Mouse (Mus musculus) liver, embryonic 14.5 days (tissue): ENCODE results near the gene Grifin. TPM values are rescaled to one million over a fixed set of nuclear protein-coding genes. Genes with fewer than 3 reads are reported as not detected.
A peak's percentile ranks its signal among the peaks of the same experiment; 100 is the strongest.

Experiments used
- ATAC-seq: fragments of 200-750 bp; cut with Nextera tagmentation; 2 replicates; pipeline ENCODE4 v1.8.0; 2017; ENCODE audit warnings: moderate number of reproducible peaks, mild to moderate bottlenecking, moderate library complexity; ENCODE audit not compliant: insufficient read depth
- DNase-seq, 3 experiments: peaks; one replicate each; pipeline ENCODE4 v3.0.0-alpha.2; 2012 to 2013; ENCODE audit warnings: low read depth in 3 of 3, low spot score in 3 of 3
- H3K27ac ChIP-seq: fragments of 300-500 bp; sonication (generic); 2 replicates; pipeline ENCODE4 v1.5.1; 2014; ENCODE audit warnings: moderate library complexity, mild to moderate bottlenecking, control low read depth, inconsistent platforms
- H3K27me3 ChIP-seq: fragments of 300-500 bp; sonication (generic); 2 replicates; pipeline ENCODE4 v1.6.1; 2014; ENCODE audit warnings: mild to moderate bottlenecking, low read length, moderate library complexity; ENCODE audit not compliant: control insufficient read depth, insufficient read depth
- H3K36me3 ChIP-seq: fragments of 300-500 bp; sonication (generic); replicated peaks from 2 replicates; pipeline ENCODE4 v1.6.1; 2014; ENCODE audit warnings: low read depth; ENCODE audit not compliant: control insufficient read depth, insufficient read depth
- H3K4me1 ChIP-seq, 2 experiments: fragments of 200-500 bp in 1 of 2; fragments of 300-500 bp in 1 of 2; sonication (generic) in 1 of 2; replicated peaks; 2 replicates each; pipeline ENCODE4 v1.6.1; 2012 to 2014; ENCODE audit warnings: antibody characterized with exemption in 1 of 2, inconsistent platforms in 1 of 2, low read length in 1 of 2; ENCODE audit not compliant: control insufficient read depth in 2 of 2, insufficient read depth in 2 of 2
- H3K4me2 ChIP-seq: fragments of 300-500 bp; sonication (generic); 2 replicates; pipeline ENCODE4 v1.6.1; 2014; ENCODE audit warnings: low read depth, mild to moderate bottlenecking, control low read depth, moderate library complexity
- H3K4me3 ChIP-seq, 2 experiments: fragments of 200-500 bp in 1 of 2; fragments of 300-500 bp in 1 of 2; sonication (generic) in 1 of 2; 2 replicates each; pipeline ENCODE4 v1.5.1; 2012 to 2014; ENCODE audit warnings: low read depth in 2 of 2, low read length in 2 of 2, mild to moderate bottlenecking in 2 of 2, control low read depth in 1 of 2, inconsistent platforms in 1 of 2, moderate library complexity in 1 of 2; ENCODE audit not compliant: insufficient read depth in 1 of 2
- H3K9ac ChIP-seq: fragments of 300-500 bp; sonication (generic); replicated peaks from 2 replicates; pipeline ENCODE4 v1.6.1; 2014; ENCODE audit warnings: mild to moderate bottlenecking, control low read depth, moderate library complexity
- H3K9me3 ChIP-seq: fragments of 300-500 bp; sonication (generic); 2 replicates; pipeline ENCODE4 v1.6.1; 2016; ENCODE audit warnings: low read length, mixed read lengths; ENCODE audit not compliant: control insufficient read depth
- CTCF ChIP-seq: IDR thresholded peaks from 2 replicates; pipeline ENCODE4 v1.5.1; 2016; ENCODE audit warnings: antibody characterized with exemption, low read depth, control low read depth
- EP300 ChIP-seq: IDR thresholded peaks from 2 replicates; pipeline ENCODE4 v1.6.1; 2016; ENCODE audit warnings: antibody characterized with exemption, low read depth
- WGBS: fragments of 180-500 bp; shearing (Covaris S2); extraction: QIAGEN DNeasy Blood & Tissue Kit; methylation state at CpG from one replicate; pipeline ENCODE4 v1.1.7; 2014; ENCODE audit not compliant: insufficient replicate concordance; 5-methylcytosine and 5-hydroxymethylcytosine counted together
- polyA plus RNA-seq, 2 experiments: library from polyadenylated mRNA; depleted of rRNA in 1 of 2; stranded (reverse) in 1 of 2; unstranded in 1 of 2; fragments of >200 nt; fragmentation: Nextera tagmentation in 1 of 2; extraction: Ambion mirVana in 1 of 2; gene quantifications; 2 replicates each; pipeline versions ENCODE4 v1.2.1 to v1.2.3; 2012 to 2014

Grifin gene
- polyA plus RNA-seq, 2 experiments, result 2.3 to 2.5 TPM

DNA sequence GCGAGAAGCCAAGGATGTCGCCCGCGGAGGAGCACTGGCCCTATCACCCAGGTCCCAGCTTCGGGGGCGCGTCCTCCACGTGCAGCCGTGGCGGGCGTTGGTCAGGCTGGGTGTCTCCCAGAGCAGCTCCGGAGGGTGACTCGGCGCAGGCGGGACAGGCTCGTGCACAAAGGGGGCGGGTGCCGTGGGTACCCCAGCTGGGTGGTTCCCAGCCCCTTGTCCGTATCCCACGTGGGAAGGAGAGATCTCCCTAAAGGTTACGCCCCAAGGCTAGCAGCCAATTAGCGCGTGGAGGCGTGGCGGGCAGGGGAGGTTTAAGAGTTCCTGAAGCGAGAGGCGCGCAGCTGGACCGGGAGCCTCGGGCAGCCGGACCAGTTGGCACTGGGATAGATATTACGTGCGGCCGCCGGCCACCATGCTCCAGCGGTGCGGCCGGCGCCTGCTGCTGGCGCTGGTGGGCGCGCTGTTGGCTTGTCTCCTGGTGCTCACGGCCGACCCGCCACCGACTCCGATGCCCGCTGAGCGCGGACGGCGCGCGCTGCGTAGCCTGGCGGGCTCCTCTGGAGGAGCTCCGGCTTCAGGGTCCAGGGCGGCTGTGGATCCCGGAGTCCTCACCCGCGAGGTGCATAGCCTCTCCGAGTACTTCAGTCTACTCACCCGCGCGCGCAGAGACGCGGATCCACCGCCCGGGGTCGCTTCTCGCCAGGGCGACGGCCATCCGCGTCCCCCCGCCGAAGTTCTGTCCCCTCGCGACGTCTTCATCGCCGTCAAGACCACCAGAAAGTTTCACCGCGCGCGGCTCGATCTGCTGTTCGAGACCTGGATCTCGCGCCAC lies 42.3 kb upstream of the Grifin start, which contains the start of gene Lfng:
Lfng (plus strand) TSS at position 320 of the 835 bp plus-strand sequence.
- Histone ChIP-seq H3K9me3 (no peaks in the 10 kb centered on the region), H3K9ac (peak within 1 kb of the TSS; percentile 84), H3K4me2 (peak within 1 kb of the TSS; percentile 83), H3K4me1 (peaks cover 24 to 31% of the 10 kb centered on the region in 2 experiments), H3K36me3 (no peaks in the 10 kb centered on the region; the same call in 1 of the 2 replicates), H3K27ac (peak within 1 kb of the TSS; percentile 45), H3K4me3 (peak within 1 kb of the TSS; percentile 77 to 82), H3K27me3 (peaks cover 33% of the 10 kb centered on the region)
- peak; percentile 90 for ATAC-seq
- peak; percentile 31 for TF ChIP-seq CTCF
- TF ChIP-seq EP300, result 0 out of 2 replicates have a peak, but pooled peaks have one; percentile 30
- peak; percentile 84 to 90 (median 86) for DNase-seq
- under 1% methylated on average over 87 of the region's 91 CpGs for WGBS

DNA sequence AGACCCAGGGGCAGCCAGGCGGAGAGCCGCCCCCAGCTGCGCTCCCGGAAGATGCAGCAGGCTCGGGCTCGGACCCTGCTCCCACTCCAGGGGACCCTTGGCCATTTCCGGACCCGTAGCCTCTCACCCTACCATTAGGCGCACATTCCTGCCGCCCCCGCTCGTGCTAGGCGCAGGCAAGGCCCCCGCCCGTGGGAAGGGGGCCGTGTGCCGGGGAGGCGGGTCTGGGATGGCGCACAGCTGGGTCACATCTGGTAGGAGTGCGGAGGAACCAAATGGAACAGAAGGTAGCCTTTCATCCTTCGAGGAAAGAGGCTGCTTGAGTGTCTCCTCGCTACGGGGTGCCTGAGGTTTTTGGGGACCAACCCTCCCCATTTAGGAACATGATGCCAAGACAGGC lies 41.5 kb upstream of the Grifin start:
- ATAC-seq (no peak), DNase-seq (no peak)
- Histone ChIP-seq H3K4me2 (peak overlapping the region; percentile 83), H3K9me3 (no peaks in the 10 kb centered on the region), H3K36me3 (no peaks in the 10 kb centered on the region), H3K4me1 (peaks cover 22 to 28% of the 10 kb centered on the region in 2 experiments), H3K27ac (no peak overlapping the region), H3K27me3 (peaks cover 33% of the 10 kb centered on the region), H3K4me3 (peak overlapping the region in 1 of 2 experiments; percentile 82; a peak in 1 of 4 replicates), H3K9ac (no peak overlapping the region; the same call in 1 of the 2 replicates)
- TF ChIP-seq EP300 (no peak), CTCF (no peak)
- 3% methylated on average over 23 of the region's 23 CpGs for WGBS

DNA sequence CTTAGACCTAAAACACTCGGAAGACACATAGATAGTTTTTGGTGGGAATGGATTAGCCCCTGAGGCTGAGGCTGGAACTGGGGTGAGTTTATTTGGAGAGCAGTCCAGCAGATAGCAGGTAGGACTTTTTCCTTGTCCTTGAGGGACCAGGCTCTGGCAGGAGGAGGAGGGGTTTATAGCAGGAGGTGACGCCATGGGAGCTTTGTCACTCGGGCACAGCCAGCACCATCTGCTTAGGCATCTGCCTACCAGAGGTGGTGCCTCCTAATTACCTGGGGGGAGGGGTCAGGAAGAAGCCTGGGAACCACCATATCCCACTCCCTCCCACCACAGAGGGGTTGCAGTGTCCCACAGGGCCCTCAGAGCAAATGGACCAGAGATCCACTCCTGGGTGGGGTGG lies 40.4 kb upstream of the Grifin start:
- peaks cover 33% of the 10 kb centered on the region for H3K27me3 ChIP-seq
- no peak overlapping the region for H3K27ac ChIP-seq
- H3K4me3 ChIP-seq, result no peak overlapping the region
- ATAC-seq (no peak), DNase-seq (no peak)
- peaks cover 16 to 18% of the 10 kb centered on the region in 2 experiments for H3K4me1 ChIP-seq
- no peaks in the 10 kb centered on the region for H3K9me3 ChIP-seq
- no peak overlapping the region for H3K4me2 ChIP-seq
- no peak overlapping the region for H3K9ac ChIP-seq
- no peak for TF ChIP-seq CTCF
- TF ChIP-seq EP300, result no peak
- no peaks in the 10 kb centered on the region for H3K36me3 ChIP-seq
- 29% methylated on average over 3 of the region's 3 CpGs for WGBS

DNA sequence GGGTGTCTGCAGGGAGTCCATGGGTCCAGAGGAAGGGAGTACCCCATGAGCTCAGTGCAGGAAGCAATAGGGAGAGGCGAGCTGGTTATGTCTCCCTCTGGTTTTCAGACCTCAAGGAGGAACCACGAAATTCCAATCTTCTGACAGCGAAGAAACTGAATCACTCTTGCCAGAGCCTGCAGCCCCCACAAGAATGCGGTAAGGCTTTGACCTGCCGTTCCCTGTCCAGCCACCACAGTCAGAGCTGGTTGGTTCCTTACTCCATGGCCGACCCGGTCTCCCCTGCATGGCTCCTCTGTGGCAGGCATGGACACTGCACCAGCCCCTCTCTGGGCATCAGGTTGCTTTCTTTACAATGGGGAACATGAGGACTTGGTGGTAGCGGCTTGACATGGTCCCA lies 39.5 kb upstream of the Grifin start:
- 28% methylated on average over 8 of the region's 8 CpGs for WGBS
- H3K9me3 ChIP-seq, result no peaks in the 10 kb centered on the region
- H3K4me1 ChIP-seq, result peaks cover 12 to 13% of the 10 kb centered on the region in 2 experiments
- H3K4me2 ChIP-seq, result no peak overlapping the region
- no peak overlapping the region for H3K4me3 ChIP-seq
- DNase-seq, result no peak
- no peak overlapping the region for H3K27ac ChIP-seq
- no peaks in the 10 kb centered on the region for H3K36me3 ChIP-seq
- no peak for ATAC-seq
- TF ChIP-seq CTCF (no peak), EP300 (no peak)
- H3K9ac ChIP-seq, result no peak overlapping the region
- H3K27me3 ChIP-seq, result peaks cover 33% of the 10 kb centered on the region

DNA sequence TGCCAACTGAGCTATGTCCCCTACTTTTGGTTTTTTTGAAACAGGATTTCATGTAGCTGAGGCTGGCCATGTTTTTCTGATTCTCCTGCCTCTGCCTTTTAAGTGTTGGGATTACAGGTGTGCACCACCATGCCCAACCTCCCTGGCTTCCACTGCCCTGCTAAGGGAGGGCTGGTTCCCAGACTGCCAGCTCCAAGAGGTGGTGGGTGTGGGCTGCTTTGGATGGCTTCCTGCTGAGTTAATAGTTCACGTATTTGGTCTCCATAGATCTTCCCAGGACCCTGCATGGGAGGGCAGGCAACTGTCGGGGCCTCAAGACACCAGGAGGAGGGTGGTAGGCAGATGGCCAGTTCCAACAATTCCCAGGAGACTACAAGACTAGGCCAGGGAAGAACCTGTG lies 37.7 kb upstream of the Grifin start:
- WGBS, result 48% methylated on average over 2 of the region's 2 CpGs
- Histone ChIP-seq H3K4me1 (peaks cover 11 to 16% of the 10 kb centered on the region in 2 experiments), H3K4me3 (no peak overlapping the region), H3K4me2 (no peak overlapping the region), H3K27ac (no peak overlapping the region), H3K9ac (no peak overlapping the region), H3K9me3 (no peaks in the 10 kb centered on the region), H3K36me3 (no peaks in the 10 kb centered on the region), H3K27me3 (peaks cover 33% of the 10 kb centered on the region)
- DNase-seq (no peak), ATAC-seq (no peak)
- no peak for TF ChIP-seq CTCF
- no peak for TF ChIP-seq EP300
